Mouse (Mus musculus) MEL (cell line): ENCODE results near the gene Fam57a. TPM values are rescaled to one million over a fixed set of nuclear protein-coding genes. Genes with fewer than 3 reads are reported as not detected.

Experiments used
- DNase-seq: peaks from one replicate; pipeline ENCODE4 v3.0.0; 2011; ENCODE audit warnings: low read depth, low spot score
- H3K27ac ChIP-seq: 2 replicates; pipeline ENCODE4 v1.5.1; 2012; ENCODE audit warnings: low read depth, mild to moderate bottlenecking, control low read depth, low read length, moderate library complexity; ENCODE audit not compliant: control insufficient read depth
- H3K27me3 ChIP-seq, 2 experiments: fragments of 150-350 bp in 1 of 2; sonication (generic) in 1 of 2; 2 replicates each; pipeline ENCODE4 v1.6.1; 2012; ENCODE audit warnings: low read length in 2 of 2, mild to moderate bottlenecking in 2 of 2, improper control_type of control experiment in 1 of 2, moderate library complexity in 1 of 2; ENCODE audit not compliant: insufficient read depth in 2 of 2, control insufficient read depth in 1 of 2
- H3K36me3 ChIP-seq, 2 experiments: 2 replicates each; pipeline ENCODE4 v1.6.1; 2012 to 2014; ENCODE audit warnings: low read length in 2 of 2, improper control_type of control experiment in 1 of 2, inconsistent platforms in 1 of 2, mild to moderate bottlenecking in 1 of 2; ENCODE audit not compliant: insufficient read depth in 2 of 2, control insufficient read depth in 1 of 2
- H3K4me1 ChIP-seq, 2 experiments: fragments of 150-350 bp in 1 of 2; sonication (generic) in 1 of 2; 2 replicates each; pipeline ENCODE4 v1.6.1; 2012; ENCODE audit warnings: low read length in 2 of 2, improper control_type of control experiment in 1 of 2, mild to moderate bottlenecking in 1 of 2; ENCODE audit not compliant: insufficient read depth in 2 of 2, control insufficient read depth in 1 of 2
- H3K4me3 ChIP-seq, 2 experiments: fragments of 150-350 bp in 1 of 2; sonication (generic) in 1 of 2; 2 replicates each; pipeline ENCODE4 v1.5.1; 2012; ENCODE audit warnings: low read depth in 2 of 2, low read length in 2 of 2, mild to moderate bottlenecking in 2 of 2, moderate library complexity in 2 of 2, control low read depth in 1 of 2, improper control_type of control experiment in 1 of 2; ENCODE audit not compliant: control insufficient read depth in 1 of 2, insufficient read depth in 1 of 2
- H3K79me2 ChIP-seq: 2 replicates; pipeline ENCODE4 v1.6.1; 2012; ENCODE audit warnings: mild to moderate bottlenecking, low read length, moderate library complexity; ENCODE audit not compliant: control insufficient read depth, poor library complexity, insufficient read depth
- H3K9ac ChIP-seq: 2 replicates; pipeline ENCODE4 v1.6.1; 2012; ENCODE audit warnings: low read depth, mild to moderate bottlenecking, control low read depth, low read length, moderate library complexity; ENCODE audit not compliant: control insufficient read depth, poor library complexity, severe bottlenecking
- H3K9me3 ChIP-seq: fragments of 150-350 bp; sonication (generic); replicated peaks from 2 replicates; pipeline ENCODE4 v1.6.1; 2012; ENCODE audit warnings: mild to moderate bottlenecking, low read length, improper control_type of control experiment, moderate library complexity; ENCODE audit not compliant: insufficient read depth
- BHLHE40 ChIP-seq: IDR thresholded peaks from 2 replicates; pipeline ENCODE4 v1.6.1; 2012; ENCODE audit warnings: low read depth, mild to moderate bottlenecking, inconsistent platforms, low read length, improper control_type of control experiment, borderline replicate concordance
- CHD1 ChIP-seq: IDR thresholded peaks from 2 replicates; pipeline ENCODE4 v1.6.1; 2012; ENCODE audit warnings: low read depth, mild to moderate bottlenecking, inconsistent platforms, low read length, improper control_type of control experiment
- CHD2 ChIP-seq: IDR thresholded peaks from 2 replicates; pipeline ENCODE4 v1.6.1; 2011; ENCODE audit warnings: low read length, improper control_type of control experiment
- CTCF ChIP-seq, 3 experiments: IDR thresholded peaks in 2 of 3; conservative IDR thresholded peaks in 1 of 3; 2 replicates each; pipeline ENCODE4 v1.5.1; 2011 to 2012; ENCODE audit warnings: low read length in 3 of 3, low read depth in 2 of 3, mild to moderate bottlenecking in 2 of 3, improper control_type of control experiment in 1 of 3, inconsistent platforms in 1 of 3, mixed read lengths in 1 of 3, moderate library complexity in 1 of 3; ENCODE audit not compliant: control insufficient read depth in 1 of 3, insufficient read depth in 1 of 3, poor library complexity in 1 of 3, severe bottlenecking in 1 of 3
- ELF1 ChIP-seq: IDR thresholded peaks from 2 replicates; pipeline ENCODE4 v1.6.1; 2014; ENCODE audit warnings: low read depth, mild to moderate bottlenecking, inconsistent platforms, low read length, improper control_type of control experiment, moderate library complexity
- EP300 ChIP-seq, 2 experiments: IDR thresholded peaks; 2 replicates each; pipeline ENCODE4 v1.6.1; 2011; ENCODE audit warnings: improper control_type of control experiment in 2 of 2, low read length in 2 of 2, low read depth in 1 of 2, mild to moderate bottlenecking in 1 of 2
- ETS1 ChIP-seq: IDR thresholded peaks from 2 replicates; pipeline ENCODE4 v1.6.1; 2012; ENCODE audit warnings: low read depth, mild to moderate bottlenecking, inconsistent platforms, low read length, improper control_type of control experiment, moderate library complexity
- GABPA ChIP-seq: IDR thresholded peaks from 2 replicates; pipeline ENCODE4 v1.6.1; 2012; ENCODE audit warnings: low read depth, mild to moderate bottlenecking, inconsistent platforms, low read length, improper control_type of control experiment, moderate library complexity
- GATA1 ChIP-seq: IDR thresholded peaks from 2 replicates; pipeline ENCODE4 v1.6.1; 2011; ENCODE audit warnings: low read depth, low read length, improper control_type of control experiment
- HCFC1 ChIP-seq: IDR thresholded peaks from 2 replicates; pipeline ENCODE4 v1.6.1; 2012; ENCODE audit warnings: low read depth, mild to moderate bottlenecking, inconsistent platforms, low read length, improper control_type of control experiment, moderate library complexity
- JUND ChIP-seq: IDR thresholded peaks from 2 replicates; pipeline ENCODE4 v1.6.1; 2011; ENCODE audit warnings: low read depth, mild to moderate bottlenecking, improper control_type of control experiment, low read length
- KAT2A ChIP-seq: conservative IDR thresholded peaks from 2 replicates; pipeline ENCODE4 v1.6.1; 2012; ENCODE audit warnings: low read depth, low read length, improper control_type of control experiment, inconsistent platforms
- MAFK ChIP-seq: IDR thresholded peaks from 2 replicates; pipeline ENCODE4 v1.6.1; 2011; ENCODE audit warnings: low read depth, mild to moderate bottlenecking, low read length, improper control_type of control experiment, borderline replicate concordance
- MAX ChIP-seq: IDR thresholded peaks from 2 replicates; pipeline ENCODE4 v1.6.1; 2011; ENCODE audit warnings: low read length, improper control_type of control experiment
- MAZ ChIP-seq: IDR thresholded peaks from 2 replicates; pipeline ENCODE4 v1.6.1; 2012; ENCODE audit warnings: low read depth, mild to moderate bottlenecking, inconsistent platforms, low read length, improper control_type of control experiment
- MEF2A ChIP-seq: IDR thresholded peaks from 2 replicates; pipeline ENCODE4 v1.6.1; 2014; ENCODE audit warnings: low read depth, mild to moderate bottlenecking, inconsistent platforms, low read length, improper control_type of control experiment; ENCODE audit not compliant: poor library complexity, insufficient replicate concordance, severe bottlenecking; ENCODE audit errors: extremely low read depth
- MXI1 ChIP-seq: IDR thresholded peaks from 2 replicates; pipeline ENCODE4 v1.6.1; 2011; ENCODE audit warnings: mild to moderate bottlenecking, low read depth, low read length, improper control_type of control experiment
- MYB ChIP-seq: IDR thresholded peaks from 2 replicates; pipeline ENCODE4 v1.6.1; 2011; ENCODE audit warnings: mild to moderate bottlenecking, low read depth, low read length, improper control_type of control experiment
- MYC ChIP-seq: IDR thresholded peaks from 2 replicates; pipeline ENCODE4 v1.6.1; 2011; ENCODE audit warnings: low read depth, mild to moderate bottlenecking, low read length, improper control_type of control experiment, moderate library complexity
- POLR2A ChIP-seq, 2 experiments: IDR thresholded peaks; 2 replicates each; pipeline ENCODE4 v1.6.1; 2011 to 2012; ENCODE audit warnings: low read length in 2 of 2, mild to moderate bottlenecking in 2 of 2, control low read depth in 1 of 2, improper control_type of control experiment in 1 of 2, low read depth in 1 of 2, moderate library complexity in 1 of 2; ENCODE audit not compliant: control insufficient read depth in 1 of 2, insufficient read depth in 1 of 2, poor library complexity in 1 of 2
- POLR2AphosphoS5 ChIP-seq: IDR thresholded peaks from 2 replicates; pipeline ENCODE4 v1.6.1; 2012; ENCODE audit warnings: low read depth, borderline replicate concordance, mild to moderate bottlenecking, inconsistent platforms, low read length, moderate library complexity, mixed read lengths
- RAD21 ChIP-seq: IDR thresholded peaks from 2 replicates; pipeline ENCODE4 v1.6.1; 2011; ENCODE audit warnings: mild to moderate bottlenecking, low read depth, low read length, improper control_type of control experiment
- RCOR1 ChIP-seq: IDR thresholded peaks from 2 replicates; pipeline ENCODE4 v1.6.1; 2012; ENCODE audit warnings: low read depth, mild to moderate bottlenecking, inconsistent platforms, low read length, improper control_type of control experiment
- TAL1 ChIP-seq: IDR thresholded peaks from 2 replicates; pipeline ENCODE4 v1.6.1; 2012; ENCODE audit warnings: mild to moderate bottlenecking, inconsistent platforms, low read length, moderate library complexity, mixed read lengths
- USF1 ChIP-seq: IDR thresholded peaks from 2 replicates; pipeline ENCODE4 v1.6.1; 2014; ENCODE audit warnings: low read depth, mild to moderate bottlenecking, inconsistent platforms, low read length, improper control_type of control experiment, moderate library complexity
- USF2 ChIP-seq, 2 experiments: IDR thresholded peaks; 2 replicates each; pipeline ENCODE4 v1.6.1; 2011 to 2012; ENCODE audit warnings: improper control_type of control experiment in 2 of 2, low read length in 2 of 2, borderline replicate concordance in 1 of 2, inconsistent platforms in 1 of 2, low read depth in 1 of 2, mild to moderate bottlenecking in 1 of 2; ENCODE audit not compliant: insufficient read depth in 1 of 2
- ZC3H11A ChIP-seq: IDR thresholded peaks from 2 replicates; pipeline ENCODE4 v1.6.1; 2012; ENCODE audit warnings: low read depth, mild to moderate bottlenecking, inconsistent platforms, low read length, improper control_type of control experiment
- ZKSCAN1 ChIP-seq: IDR thresholded peaks from 2 replicates; pipeline ENCODE4 v1.6.1; 2012; ENCODE audit warnings: low read depth, mild to moderate bottlenecking, inconsistent platforms, low read length, improper control_type of control experiment, moderate library complexity
- ZNF384 ChIP-seq: IDR thresholded peaks from 2 replicates; pipeline ENCODE4 v1.6.1; 2012; ENCODE audit warnings: low read depth, mild to moderate bottlenecking, inconsistent platforms, low read length, improper control_type of control experiment
- polyA plus RNA-seq, 2 experiments: library from polyadenylated mRNA; stranded (reverse) in 1 of 2; unstranded in 1 of 2; fragments of >175 nt in 1 of 2; fragments of >200 nt in 1 of 2; gene quantifications; 2 replicates each; pipeline versions ENCODE4 v1.2.1 to v1.2.4; 2012; ENCODE audit warnings: low replicate concordance in 2 of 2, low read depth in 1 of 2; ENCODE audit not compliant: insufficient read length in 2 of 2, insufficient read depth in 1 of 2, missing spikeins in 1 of 2
- total RNA-seq: library from RNA; depleted of rRNA; stranded (reverse); fragments of 300-350 nt; gene quantifications from 2 replicates; pipeline ENCODE4 v1.2.3, GENCODE M21; 2012

Gene Fam57a
- total and polyA plus RNA-seq, 3 experiments, result 8.5 to 8.8 TPM; not detected in 1

GRCm38 (mm10) chr11:76196977-76197469, 17.6 kb downstream of the Fam57a start:
- H3K9me3 ChIP-seq, result no peaks in the 10 kb centered on the region
- H3K36me3 ChIP-seq, result no peaks in the 10 kb centered on the region
- no peak for DNase-seq
- peaks cover under 1% of the 10 kb centered on the region; the same call in 1 of the 2 replicates for H3K79me2 ChIP-seq
- H3K4me1 ChIP-seq, result peaks cover 3% of the 10 kb centered on the region in 2 experiments
- no peak overlapping the region for H3K27ac ChIP-seq
- peaks cover 0 to 3% of the 10 kb centered on the region in 2 experiments; a peak in 2 of 4 replicates for H3K27me3 ChIP-seq
- TF ChIP-seq GABPA (no peak), POLR2AphosphoS5 (no peak), MYB (no peak), MEF2A (no peak), ELF1 (no peak), POLR2A (IDR thresholded peaks at IDR 0.05; ENCODE audit: control insufficient read depth in 1 of 2, insufficient read depth in 1 of 2, low read depth in 1 of 2, low read length in 2 of 2, poor library complexity in 1 of 2) (no peak), GATA1 (no peak), RAD21 (no peak), TAL1 (no peak)
- no peak overlapping the region for H3K4me3 ChIP-seq
- H3K9ac ChIP-seq, result no peak overlapping the region

DNA sequence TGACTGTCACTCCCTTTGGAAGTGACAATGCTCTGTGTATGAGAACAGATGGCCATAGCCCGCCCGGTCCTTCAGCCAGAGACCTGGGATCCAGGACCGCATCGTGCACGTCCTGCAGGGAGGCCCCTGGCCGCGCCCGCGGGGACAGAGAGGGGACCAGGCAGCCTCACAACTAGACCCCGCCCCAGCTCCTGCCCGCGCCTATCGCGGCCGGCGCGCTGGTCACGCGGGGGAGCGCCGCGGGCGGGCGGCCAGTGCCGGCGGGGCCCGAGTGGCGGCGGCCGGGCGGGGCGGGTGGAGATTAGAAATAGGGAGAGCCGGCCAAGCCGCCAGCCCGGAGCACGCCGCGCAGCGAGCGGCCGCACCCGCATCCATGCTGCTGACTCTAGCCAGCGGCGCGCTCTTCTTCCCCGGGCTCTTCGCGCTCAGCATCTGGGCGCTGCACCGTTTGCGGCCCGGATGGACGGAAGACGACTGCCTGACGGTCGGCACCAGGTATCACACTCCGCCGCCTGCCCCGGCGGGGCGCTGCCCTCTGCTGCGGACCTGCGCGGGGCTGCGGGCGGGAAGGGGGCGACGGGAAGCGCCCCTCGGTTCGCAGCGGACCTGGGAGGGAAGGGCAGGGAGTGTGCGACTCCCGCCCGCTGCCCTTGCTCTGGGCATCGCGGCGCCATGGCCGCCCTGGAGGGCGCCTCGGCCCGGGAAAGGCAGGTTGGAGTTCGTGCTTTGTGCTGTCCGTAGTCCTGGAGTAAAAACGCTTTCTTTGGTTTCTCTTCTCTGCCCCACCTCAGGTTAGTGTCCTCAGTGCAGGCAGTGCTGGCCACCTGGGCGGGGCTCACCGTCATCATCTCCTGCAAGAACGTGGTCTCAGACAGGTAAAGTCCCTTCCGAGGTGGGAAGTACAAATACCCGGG, 22.5 kb downstream of the Fam57a start:
- H3K36me3 ChIP-seq, result peaks cover 0 to 2% of the 10 kb centered on the region in 2 experiments; a peak in 1 of 4 replicates
- H3K4me3 ChIP-seq, result peak overlapping the region; percentile 83 to 87
- peaks cover 3 to 10% of the 10 kb centered on the region in 2 experiments; a peak in 3 of 4 replicates for H3K4me1 ChIP-seq
- peak; percentile 75 for DNase-seq
- no peak overlapping the region for H3K27ac ChIP-seq
- peak overlapping the region; percentile 85 for H3K9ac ChIP-seq
- H3K79me2 ChIP-seq, result peaks cover 5% of the 10 kb centered on the region; the same call in 1 of the 2 replicates
- H3K27me3 ChIP-seq, result peaks cover 0 to 4% of the 10 kb centered on the region in 2 experiments; a peak in 2 of 4 replicates
- H3K9me3 ChIP-seq, result no peaks in the 10 kb centered on the region
- TF ChIP-seq CHD1, result no peak
- TF ChIP-seq TAL1, result no peak
- TF ChIP-seq MYB, result no peak
- peak; percentile 85 for TF ChIP-seq USF1
- TF ChIP-seq MYC, result no peak
- no peak for TF ChIP-seq KAT2A
- TF ChIP-seq MAZ, result peak; percentile 70; the same call in 1 of the 2 replicates
- TF ChIP-seq BHLHE40, result no peak
- no peak for TF ChIP-seq ZKSCAN1
- TF ChIP-seq MAFK, result no peak
- TF ChIP-seq HCFC1, result no peak
- TF ChIP-seq GABPA, result no peak
- no peak for TF ChIP-seq ZNF384
- no peak for TF ChIP-seq USF2 (IDR thresholded peaks at IDR 0.05; ENCODE audit: borderline replicate concordance in 1 of 2, insufficient read depth in 1 of 2, low read depth in 1 of 2, low read length in 2 of 2)
- TF ChIP-seq CTCF (IDR thresholded peaks at IDR 0.05 in 2 of 3, conservative IDR thresholded peaks at IDR 0.05 in 1 of 3; ENCODE audit: control insufficient read depth in 1 of 3, insufficient read depth in 1 of 3, low read depth in 2 of 3, low read length in 3 of 3, poor library complexity in 1 of 3, severe bottlenecking in 1 of 3), result 0 out of 6 replicates have a peak, but pooled peaks of 1 of the 3 experiments have one; percentile 4
- no peak for TF ChIP-seq EP300 (IDR thresholded peaks at IDR 0.05; ENCODE audit: low read depth in 1 of 2, low read length in 2 of 2)
- 0 out of 2 replicates have a peak, but pooled peaks have one; percentile 27 for TF ChIP-seq MAX
- TF ChIP-seq ETS1, result no peak
- peak; percentile 73 for TF ChIP-seq MXI1
- TF ChIP-seq RCOR1, result no peak
- no peak for TF ChIP-seq JUND
- TF ChIP-seq CHD2, result no peak
- TF ChIP-seq ZC3H11A, result no peak
